Mouse (Mus musculus) heart, postnatal 0 days (tissue): ENCODE results near the gene Sbno2. TPM values are rescaled to one million over a fixed set of nuclear protein-coding genes. Genes with fewer than 3 reads are reported as not detected.
"Not testable (repeated sequence)": the region's sequence is repeated elsewhere in the genome, so short reads cannot be mapped to it uniquely, and the experiment has no call there.

ENCODE experiments used
- ATAC-seq: fragments of 200-750 bp; cut with Nextera tagmentation; 2 replicates; pipeline ENCODE4 v1.8.0; 2017; ENCODE audit warnings: low read depth, moderate number of reproducible peaks, moderate library complexity; ENCODE audit not compliant: insufficient read depth
- DNase-seq: peaks from one replicate; pipeline ENCODE4 v3.0.0-alpha.2; 2016; ENCODE audit warnings: low spot score
- H3K27ac ChIP-seq: fragments of 300-500 bp; sonication (generic); 2 replicates; pipeline ENCODE4 v1.5.1; 2014; ENCODE audit warnings: low read depth, mild to moderate bottlenecking
- H3K27me3 ChIP-seq: fragments of 300-500 bp; sonication (generic); 2 replicates; pipeline ENCODE4 v1.6.1; 2014; ENCODE audit warnings: low read length, mixed read lengths; ENCODE audit not compliant: control insufficient read depth, insufficient read depth
- H3K36me3 ChIP-seq: fragments of 300-500 bp; sonication (generic); replicated peaks from 2 replicates; pipeline ENCODE4 v1.6.1; 2014; ENCODE audit warnings: low read length, mixed read lengths; ENCODE audit not compliant: control insufficient read depth, insufficient read depth
- H3K4me1 ChIP-seq: fragments of 300-500 bp; sonication (generic); 2 replicates; pipeline ENCODE4 v1.6.1; 2014; ENCODE audit warnings: antibody characterized with exemption; ENCODE audit not compliant: control insufficient read depth, insufficient read depth
- H3K4me2 ChIP-seq: fragments of 300-500 bp; sonication (generic); 2 replicates; pipeline ENCODE4 v1.6.1; 2014; ENCODE audit warnings: low read depth, mild to moderate bottlenecking, low read length, moderate library complexity
- H3K4me3 ChIP-seq: fragments of 300-500 bp; sonication (generic); 2 replicates; pipeline ENCODE4 v1.5.1; 2014; ENCODE audit warnings: low read depth, low read length
- H3K9ac ChIP-seq: fragments of 300-500 bp; sonication (generic); replicated peaks from 2 replicates; pipeline ENCODE4 v1.6.1; 2014; ENCODE audit warnings: low read depth, low read length, mixed read lengths
- H3K9me3 ChIP-seq: fragments of 300-500 bp; sonication (generic); replicated peaks from 2 replicates; pipeline ENCODE4 v1.6.1; 2016; ENCODE audit warnings: low read length; ENCODE audit not compliant: control insufficient read depth
- CTCF ChIP-seq: IDR thresholded peaks from 2 replicates; pipeline ENCODE4 v1.5.1; 2016; ENCODE audit warnings: antibody characterized with exemption, control low read depth, low read depth
- EP300 ChIP-seq: IDR thresholded peaks from 2 replicates; pipeline ENCODE4 v1.6.1; 2016; ENCODE audit warnings: antibody characterized with exemption, low read depth
- WGBS: fragments of 180-500 bp; shearing (Covaris S2); extraction: QIAGEN DNeasy Blood & Tissue Kit; methylation state at CpG from one replicate; pipeline ENCODE4 v1.1.7; 2014; 5-methylcytosine and 5-hydroxymethylcytosine counted together
- polyA plus RNA-seq: library from polyadenylated mRNA; unstranded; fragments of >200 nt; fragmentation: Nextera tagmentation; extraction: Ambion mirVana; gene quantifications from 2 replicates; pipeline ENCODE4 v1.2.1, GENCODE M21; 2015
- total RNA-seq: library from RNA; depleted of rRNA; stranded (reverse); fragments of >200 nt; gene quantifications from 2 replicates; pipeline ENCODE4 v1.2.3, GENCODE M21; 2014; ENCODE audit warnings: low replicate concordance

Sbno2 gene
- total and polyA plus RNA-seq, 2 experiments from 2014 or later, result 6.3 to 21.1 TPM

DNA sequence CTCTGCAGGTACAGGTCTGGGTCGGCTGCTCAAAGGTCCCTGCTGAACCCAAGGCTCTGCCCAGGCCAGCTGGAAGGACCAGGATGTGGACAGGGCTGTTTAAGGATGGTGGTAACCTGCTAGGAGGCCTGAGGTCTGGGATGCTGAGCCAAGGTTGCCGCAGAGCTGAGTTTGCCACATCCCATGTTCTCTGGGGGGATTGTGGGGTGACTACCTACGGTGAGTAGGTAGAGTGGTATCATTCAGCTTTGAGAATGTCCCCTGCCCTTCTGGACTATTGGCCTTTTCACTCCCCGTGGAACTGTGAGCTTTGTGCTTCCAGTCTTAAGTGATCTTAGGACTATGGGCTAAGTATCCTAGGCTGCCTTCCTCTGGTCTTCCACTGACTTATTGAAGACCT is 48.9 kb downstream of the Sbno2 start:
- Histone ChIP-seq H3K27ac (no peak overlapping the region), H3K27me3 (no peaks in the 10 kb centered on the region), H3K9me3 (no peaks in the 10 kb centered on the region), H3K9ac (no peak overlapping the region), H3K4me2 (no peak overlapping the region), H3K36me3 (peaks cover 59% of the 10 kb centered on the region), H3K4me3 (no peak overlapping the region), H3K4me1 (peaks cover 18% of the 10 kb centered on the region)
- no peak for ATAC-seq
- DNase-seq, result no peak
- no peak for TF ChIP-seq EP300
- no peak for TF ChIP-seq CTCF
- 87% methylated on average over 4 of the region's 4 CpGs for WGBS

DNA sequence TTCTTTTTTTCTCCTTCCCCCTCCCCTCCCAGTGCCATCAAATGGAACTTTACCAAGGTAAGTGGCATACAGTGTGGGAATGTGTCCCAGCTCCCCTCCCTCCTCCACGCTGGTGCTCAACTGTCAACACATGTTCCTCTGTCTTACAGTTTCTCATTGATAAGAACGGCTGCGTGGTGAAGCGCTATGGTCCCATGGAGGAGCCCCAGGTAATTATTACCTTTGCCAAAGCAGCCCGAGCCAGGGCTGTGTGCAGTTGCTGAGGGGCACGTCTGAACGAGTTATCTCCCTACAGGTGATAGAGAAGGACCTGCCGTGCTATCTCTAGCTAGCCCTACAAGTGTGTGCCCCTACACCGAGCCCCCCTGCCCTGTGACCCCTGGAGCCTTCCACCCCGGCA is 49.5 kb downstream of the Sbno2 start:
- peaks cover 18% of the 10 kb centered on the region for H3K4me1 ChIP-seq
- no peak overlapping the region for H3K27ac ChIP-seq
- H3K9me3 ChIP-seq, result no peaks in the 10 kb centered on the region
- no peak overlapping the region for H3K4me2 ChIP-seq
- TF ChIP-seq EP300 (no peak), CTCF (no peak)
- H3K36me3 ChIP-seq, result peaks cover 53% of the 10 kb centered on the region
- 53% methylated on average over 9 of the region's 10 CpGs for WGBS
- H3K9ac ChIP-seq, result no peak overlapping the region
- no peak for DNase-seq
- H3K4me3 ChIP-seq, result no peak overlapping the region
- no peaks in the 10 kb centered on the region for H3K27me3 ChIP-seq
- no peak for ATAC-seq

DNA sequence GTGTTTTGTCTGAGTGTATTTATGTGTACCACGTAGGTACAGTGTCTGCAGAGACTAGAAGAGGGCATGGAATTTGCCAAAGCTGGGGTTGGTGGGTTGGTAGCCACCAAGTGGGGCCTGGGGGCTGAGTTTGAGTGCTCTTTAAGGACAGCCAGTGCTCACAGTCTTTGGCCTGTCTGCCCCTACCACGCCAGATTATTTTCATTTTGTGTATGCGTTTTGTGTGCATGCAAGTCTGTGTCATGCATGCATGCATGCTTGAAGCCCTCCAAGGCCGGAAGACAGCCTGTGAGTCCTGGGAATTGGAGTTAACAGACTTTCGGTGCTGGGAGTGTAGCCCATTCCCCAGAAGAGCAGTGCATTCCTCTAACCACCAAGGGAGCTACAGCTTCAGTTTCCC is 50.0 kb downstream of the Sbno2 start:
- no peak for DNase-seq
- Histone ChIP-seq H3K9ac (0 out of 2 replicates have a peak overlapping the region, but pooled peaks have one; percentile 97), H3K27me3 (no peaks in the 10 kb centered on the region), H3K9me3 (no peaks in the 10 kb centered on the region), H3K4me2 (peak overlapping the region; percentile 91), H3K4me1 (peaks cover 18% of the 10 kb centered on the region), H3K4me3 (peak overlapping the region; percentile 89; the same call in 1 of the 2 replicates), H3K27ac (no peak overlapping the region), H3K36me3 (peaks cover 47% of the 10 kb centered on the region)
- no peak for TF ChIP-seq CTCF
- no peak for TF ChIP-seq EP300
- WGBS, result 70% methylated on average over 5 of the region's 5 CpGs
- ATAC-seq, result no peak

- Histone ChIP-seq H3K9ac (peak overlapping the region; percentile 97; the same call in 1 of the 2 replicates), H3K4me2 (peak overlapping the region; percentile 91), H3K4me3 (peak overlapping the region; percentile 89), H3K4me1 (peaks cover 18% of the 10 kb centered on the region), H3K36me3 (peaks cover 43% of the 10 kb centered on the region), H3K27ac (0 out of 2 replicates have a peak overlapping the region, but pooled peaks have one; percentile 99)
- not testable (repeated sequence) for DNase-seq, ATAC-seq, H3K9me3 ChIP-seq, H3K27me3 ChIP-seq
- 13% methylated on average over 3 of the region's 3 CpGs for WGBS
Measured at GRCm38 (mm10) chr10:80054911-80055310, 50.5 kb downstream of the Sbno2 start.

GRCm38 (mm10) chr10:80053831-80054815 is 51.2 kb downstream of the Sbno2 start:
- peak; percentile 26 for TF ChIP-seq CTCF
- no peak for TF ChIP-seq EP300
- H3K4me2 ChIP-seq, result peak overlapping the region; percentile 91
- peaks cover 18% of the 10 kb centered on the region for H3K4me1 ChIP-seq
- H3K9me3 ChIP-seq, result no peaks in the 10 kb centered on the region
- peaks cover 35% of the 10 kb centered on the region for H3K36me3 ChIP-seq
- H3K9ac ChIP-seq, result peak overlapping the region; percentile 97
- ATAC-seq (peak; percentile 51), DNase-seq (peak; percentile 71)
- H3K27ac ChIP-seq, result peak overlapping the region; percentile 99
- no peaks in the 10 kb centered on the region for H3K27me3 ChIP-seq
- WGBS, result under 1% methylated on average over 77 of the region's 77 CpGs
- peak overlapping the region; percentile 89 for H3K4me3 ChIP-seq
